Mouse (Mus musculus) forebrain, embryonic 11.5 days (tissue): ENCODE results near the gene Clrn3. TPM values are rescaled to one million over a fixed set of nuclear protein-coding genes. Genes with fewer than 3 reads are reported as not detected.

Experiments
- ATAC-seq: fragments of 200-750 bp; cut with Nextera tagmentation; replicated peaks from 2 replicates; pipeline ENCODE4 v1.8.0; 2017; ENCODE audit warnings: moderate TSS enrichment; ENCODE audit not compliant: low FRiP score
- DNase-seq: peaks from one replicate; pipeline ENCODE4 v3.0.0-alpha.2; 2017; ENCODE audit warnings: low spot score
- H3K27ac ChIP-seq: fragments of 300-500 bp; sonication (generic); 2 replicates; pipeline ENCODE4 v1.5.1; 2014; ENCODE audit warnings: low read depth, low read length
- H3K27me3 ChIP-seq: fragments of 300-500 bp; sonication (generic); 2 replicates; pipeline ENCODE4 v1.6.1; 2014; ENCODE audit warnings: mild to moderate bottlenecking, low read length, mixed read lengths; ENCODE audit not compliant: control insufficient read depth, insufficient read depth
- H3K36me3 ChIP-seq: fragments of 300-500 bp; sonication (generic); 2 replicates; pipeline ENCODE4 v1.6.1; 2014; ENCODE audit warnings: mild to moderate bottlenecking, low read length, moderate library complexity, mixed read lengths; ENCODE audit not compliant: control insufficient read depth, insufficient read depth
- H3K4me1 ChIP-seq: fragments of 300-500 bp; sonication (generic); replicated peaks from 2 replicates; pipeline ENCODE4 v1.6.1; 2014; ENCODE audit warnings: low read length, mixed read lengths; ENCODE audit not compliant: control insufficient read depth, insufficient read depth
- H3K4me2 ChIP-seq: fragments of 300-500 bp; sonication (generic); 2 replicates; pipeline ENCODE4 v1.6.1; 2014; ENCODE audit warnings: low read depth, mild to moderate bottlenecking, low read length, moderate library complexity, mixed read lengths; ENCODE audit not compliant: severe bottlenecking
- H3K4me3 ChIP-seq: fragments of 300-500 bp; sonication (generic); 2 replicates; pipeline ENCODE4 v1.5.1; 2014; ENCODE audit warnings: low read depth, low read length
- H3K9ac ChIP-seq: fragments of 300-500 bp; sonication (generic); 2 replicates; pipeline ENCODE4 v1.6.1; 2014; ENCODE audit warnings: low read length
- H3K9me3 ChIP-seq: fragments of 300-500 bp; sonication (generic); 2 replicates; pipeline ENCODE4 v1.6.1; 2016; ENCODE audit warnings: low read length, mixed read lengths; ENCODE audit not compliant: control insufficient read depth
- WGBS: fragments of 180-500 bp; shearing (Covaris S2); extraction: QIAGEN DNeasy Blood & Tissue Kit; methylation state at CpG from one replicate; pipeline ENCODE4 v1.1.7; 2014; 5-methylcytosine and 5-hydroxymethylcytosine counted together
- polyA plus RNA-seq: library from polyadenylated mRNA; unstranded; fragments of >200 nt; fragmentation: Nextera tagmentation; extraction: Ambion mirVana; gene quantifications from 2 replicates; pipeline ENCODE4 v1.2.1, GENCODE M21; 2014

The Clrn3 gene
- polyA plus RNA-seq, 1 experiment from 2014 or later, result not detected

DNA sequence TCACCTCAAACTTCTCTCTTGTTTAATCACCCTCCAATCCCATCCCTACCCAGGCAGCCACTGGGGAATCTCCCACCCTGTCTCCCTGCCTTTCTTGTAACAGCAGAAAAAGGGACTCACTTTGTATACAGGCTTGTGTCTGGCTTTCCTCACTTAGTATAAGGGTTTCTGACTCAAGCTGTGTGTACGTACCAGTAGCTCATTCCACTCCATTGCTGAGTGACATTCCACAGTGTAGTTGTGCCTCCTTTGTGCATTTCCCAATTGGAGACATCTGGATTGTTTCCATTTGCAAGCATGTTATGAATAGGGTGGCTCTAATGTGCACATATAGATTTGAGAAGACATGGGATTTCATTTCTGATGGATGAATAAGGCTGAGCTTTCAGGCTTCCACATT lies 31.8 kb upstream of the Clrn3 start:
- H3K4me2 ChIP-seq, result no peak overlapping the region
- DNase-seq (no peak), ATAC-seq (no peak)
- no peaks in the 10 kb centered on the region for H3K9me3 ChIP-seq
- H3K27me3 ChIP-seq, result no peaks in the 10 kb centered on the region
- 69% methylated on average over 1 of the region's 1 CpGs for WGBS
- H3K4me3 ChIP-seq, result no peak overlapping the region
- H3K4me1 ChIP-seq, result no peaks in the 10 kb centered on the region
- no peaks in the 10 kb centered on the region for H3K36me3 ChIP-seq
- H3K9ac ChIP-seq, result no peak overlapping the region
- H3K27ac ChIP-seq, result no peak overlapping the region

DNA sequence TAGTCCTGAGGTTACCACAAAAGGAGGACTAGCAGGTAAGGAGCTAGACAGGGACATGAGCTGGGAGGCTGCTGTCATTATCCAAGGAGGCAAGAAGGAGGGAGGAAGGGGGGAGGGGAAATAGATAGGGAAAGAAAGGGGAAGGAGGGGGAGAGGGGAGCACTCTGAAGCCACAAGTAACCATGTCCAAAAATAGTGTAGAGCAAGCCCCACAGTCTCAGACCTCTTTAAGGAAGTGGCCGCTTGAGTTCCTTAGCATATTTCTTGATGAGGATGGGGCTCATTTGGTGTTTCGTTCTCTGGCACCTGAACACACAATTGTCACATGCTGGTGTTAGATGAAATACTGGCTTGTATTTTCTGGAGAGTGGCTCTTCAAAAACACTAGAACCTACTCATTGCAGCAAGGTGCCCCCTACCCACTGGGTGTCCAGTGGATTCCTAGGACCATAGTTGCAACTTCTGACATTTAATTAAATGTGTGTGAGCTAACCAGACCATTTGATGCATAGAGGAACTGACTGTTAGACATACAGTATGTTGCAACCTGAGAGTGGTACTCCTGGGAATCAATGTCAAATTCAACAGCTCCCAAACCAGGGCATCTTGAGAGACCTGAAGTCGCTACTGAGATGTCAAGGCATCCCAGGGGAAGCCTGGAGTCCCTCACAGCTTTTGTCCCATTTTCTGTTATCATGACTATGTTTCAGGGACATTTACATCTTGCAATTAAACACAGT lies 28.4 kb upstream of the Clrn3 start:
- no peak for ATAC-seq
- WGBS, result 89% methylated on average over 3 of the region's 3 CpGs

DNA sequence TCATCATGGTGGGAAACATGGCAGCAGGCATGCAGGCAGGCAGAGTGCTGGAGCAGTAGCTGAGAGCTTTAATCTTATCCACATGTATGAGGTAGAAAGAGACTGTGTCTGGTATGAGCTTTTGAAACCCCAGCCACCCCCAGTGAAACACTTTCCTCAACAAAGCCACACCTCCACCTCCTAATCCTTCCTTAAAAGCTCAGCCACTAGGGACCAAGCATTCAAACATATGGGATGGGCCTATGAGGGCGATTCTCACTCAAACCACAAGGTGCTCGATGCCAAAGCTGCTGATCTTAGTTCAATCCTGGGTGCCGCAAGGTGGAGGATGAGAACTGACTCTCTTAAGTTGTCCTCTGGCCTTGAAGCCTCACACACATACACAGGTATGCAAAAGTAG lies 25.1 kb upstream of the Clrn3 start:
- H3K9me3 ChIP-seq, result no peaks in the 10 kb centered on the region
- H3K27ac ChIP-seq, result no peak overlapping the region
- no peaks in the 10 kb centered on the region for H3K36me3 ChIP-seq
- no peak overlapping the region for H3K4me3 ChIP-seq
- no peaks in the 10 kb centered on the region for H3K27me3 ChIP-seq
- DNase-seq, result no peak
- 83% methylated on average over 3 of the region's 3 CpGs for WGBS
- H3K4me2 ChIP-seq, result no peak overlapping the region
- no peak overlapping the region for H3K9ac ChIP-seq
- no peaks in the 10 kb centered on the region for H3K4me1 ChIP-seq
- ATAC-seq, result no peak

More for the DNA sequence above, 28.4 kb upstream of the Clrn3 start:
- H3K4me3 ChIP-seq, result no peak overlapping the region
- H3K36me3 ChIP-seq, result no peaks in the 10 kb centered on the region
- DNase-seq, result no peak
- H3K9me3 ChIP-seq, result no peaks in the 10 kb centered on the region
- H3K4me2 ChIP-seq, result no peak overlapping the region
- no peaks in the 10 kb centered on the region for H3K27me3 ChIP-seq
- H3K9ac ChIP-seq, result no peak overlapping the region
- H3K27ac ChIP-seq, result no peak overlapping the region
- H3K4me1 ChIP-seq, result no peaks in the 10 kb centered on the region

GRCm38 (mm10) chr7:135551547-135551946 lies 23.1 kb upstream of the Clrn3 start:
- no peak overlapping the region for H3K4me3 ChIP-seq
- H3K4me2 ChIP-seq, result no peak overlapping the region
- no peak for ATAC-seq
- H3K4me1 ChIP-seq, result no peaks in the 10 kb centered on the region
- H3K27ac ChIP-seq, result no peak overlapping the region
- no peaks in the 10 kb centered on the region for H3K36me3 ChIP-seq
- DNase-seq, result no peak
- WGBS, result 83% methylated on average over 1 of the region's 1 CpGs
- no peaks in the 10 kb centered on the region for H3K9me3 ChIP-seq
- H3K9ac ChIP-seq, result no peak overlapping the region
- no peaks in the 10 kb centered on the region for H3K27me3 ChIP-seq

- no peak for ATAC-seq
- H3K27ac ChIP-seq, result no peak overlapping the region
Observed at GRCm38 (mm10) chr7:135548434-135548833, 20.0 kb upstream of the Clrn3 start.

GRCm38 (mm10) chr7:135546530-135546929 lies 18.1 kb upstream of the Clrn3 start:
- Histone ChIP-seq H3K36me3 (no peaks in the 10 kb centered on the region), H3K27me3 (no peaks in the 10 kb centered on the region), H3K4me1 (no peaks in the 10 kb centered on the region), H3K4me3 (no peak overlapping the region), H3K4me2 (no peak overlapping the region), H3K9ac (no peak overlapping the region), H3K9me3 (no peaks in the 10 kb centered on the region), H3K27ac (no peak overlapping the region)
- DNase-seq, result no peak
- ATAC-seq, result no peak
- WGBS, result 68% methylated on average over 5 of the region's 5 CpGs

More at GRCm38 (mm10) chr7:135548434-135548833, 20.0 kb upstream of the Clrn3 start:
- no peaks in the 10 kb centered on the region for H3K27me3 ChIP-seq
- H3K9ac ChIP-seq, result no peak overlapping the region
- no peaks in the 10 kb centered on the region for H3K36me3 ChIP-seq
- no peak overlapping the region for H3K4me3 ChIP-seq
- no peaks in the 10 kb centered on the region for H3K9me3 ChIP-seq
- H3K4me1 ChIP-seq, result no peaks in the 10 kb centered on the region
- DNase-seq, result no peak
- 81% methylated on average over 6 of the region's 6 CpGs for WGBS
- H3K4me2 ChIP-seq, result no peak overlapping the region

GRCm38 (mm10) chr7:135545957-135546356 lies 17.5 kb upstream of the Clrn3 start:
- H3K27me3 ChIP-seq, result no peaks in the 10 kb centered on the region

GRCm38 (mm10) chr7:135544321-135544720 lies 15.9 kb upstream of the Clrn3 start:
- Histone ChIP-seq H3K27me3 (peaks cover 2% of the 10 kb centered on the region; the same call in 1 of the 2 replicates), H3K4me3 (no peak overlapping the region), H3K4me2 (no peak overlapping the region), H3K9me3 (no peaks in the 10 kb centered on the region), H3K9ac (no peak overlapping the region), H3K4me1 (no peaks in the 10 kb centered on the region), H3K36me3 (no peaks in the 10 kb centered on the region), H3K27ac (no peak overlapping the region)
- 91% methylated on average over 6 of the region's 6 CpGs for WGBS
- ATAC-seq, result no peak
- no peak for DNase-seq

More at GRCm38 (mm10) chr7:135545957-135546356, 17.5 kb upstream of the Clrn3 start:
- no peaks in the 10 kb centered on the region for H3K36me3 ChIP-seq
- no peak overlapping the region for H3K9ac ChIP-seq
- H3K4me2 ChIP-seq, result no peak overlapping the region
- ATAC-seq (no peak), DNase-seq (no peak)
- H3K9me3 ChIP-seq, result no peaks in the 10 kb centered on the region
- no peaks in the 10 kb centered on the region for H3K4me1 ChIP-seq
- WGBS, result 80% methylated on average over 7 of the region's 7 CpGs
- no peak overlapping the region for H3K4me3 ChIP-seq
- no peak overlapping the region for H3K27ac ChIP-seq

DNA sequence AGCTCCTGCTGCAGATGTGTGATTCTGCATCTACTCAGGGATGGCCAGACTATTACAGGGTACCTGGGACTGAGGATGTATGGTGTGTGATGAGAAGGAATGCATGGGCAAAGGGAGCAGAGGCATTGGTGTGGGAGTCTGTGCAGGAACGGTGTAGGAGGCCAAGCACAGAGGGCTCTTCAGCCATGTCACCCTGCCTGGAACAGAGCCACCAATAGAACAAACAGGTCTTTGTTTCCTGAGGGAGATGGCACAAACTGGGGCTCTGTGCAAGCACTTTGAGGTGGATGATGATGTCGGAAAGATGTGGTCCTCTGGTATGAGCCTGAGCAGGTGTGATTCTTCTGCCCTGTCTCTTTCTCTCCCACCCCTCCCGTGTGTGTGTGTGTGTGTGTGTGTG lies 14.6 kb upstream of the Clrn3 start:
- no peak for ATAC-seq
- H3K4me1 ChIP-seq, result no peaks in the 10 kb centered on the region
- peaks cover 6% of the 10 kb centered on the region; the same call in 1 of the 2 replicates for H3K27me3 ChIP-seq
- no peak overlapping the region for H3K4me2 ChIP-seq
- H3K4me3 ChIP-seq, result no peak overlapping the region
- no peak overlapping the region for H3K27ac ChIP-seq
- H3K36me3 ChIP-seq, result no peaks in the 10 kb centered on the region
- no peak for DNase-seq
- WGBS, result 83% methylated on average over 3 of the region's 3 CpGs
- no peaks in the 10 kb centered on the region for H3K9me3 ChIP-seq
- H3K9ac ChIP-seq, result no peak overlapping the region
